Comparison of ENCODE assay signal across 9 mouse cellular contexts in the genomic region with DNA sequence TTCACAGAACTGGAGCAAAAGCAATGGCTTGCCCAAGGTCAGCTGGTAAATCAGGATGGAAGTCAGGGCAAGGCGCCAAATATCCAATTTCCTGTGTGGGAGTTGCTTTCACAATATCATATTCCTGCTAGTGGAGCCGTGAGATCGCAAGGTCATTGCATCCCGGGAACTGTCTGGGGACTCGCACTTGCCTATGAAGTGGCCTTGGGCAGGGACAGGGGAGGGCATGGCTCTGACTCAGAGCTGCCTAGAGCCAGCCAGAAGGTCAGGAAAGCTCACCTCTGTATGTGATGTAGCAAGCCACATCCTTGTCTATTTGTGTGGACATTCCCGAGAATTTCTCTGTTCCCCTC. TPM values are rescaled to one million over a fixed set of nuclear protein-coding genes. Genes with fewer than 3 reads are reported as not detected.
DNase-seq lines count a peak whose midpoint lies in the region; ATAC-seq and TF ChIP-seq lines count a peak whose summit lies in the region.
"Had no signal": no experiment of that assay in that cellular context is flagged by ENCODE, and none has a peak within 500 bp of the region (broad histone marks: within the 10 kb centered on the region; RNA-seq: fewer than 3 reads in every experiment).

No protein-coding gene starts in this region.

- no peaks in the 10 kb centered on the region for H3K36me3 ChIP-seq in heart, embryonic 10.5 days
- H3K36me3 ChIP-seq in liver, postnatal 0 days (replicated peaks; ENCODE audit: insufficient read depth, low read length), result no peaks in the 10 kb centered on the region
- no peaks in the 10 kb centered on the region for H3K36me3 ChIP-seq in forebrain, embryonic 10.5 days (replicated peaks)

- H3K9ac ChIP-seq in liver, postnatal 0 days (replicated peaks), result no peak overlapping the region

- no peak overlapping the region for H3K4me3 ChIP-seq in heart, embryonic 10.5 days
- H3K4me3 ChIP-seq in liver, postnatal 0 days (ENCODE audit: low read depth, low read length), result no peak overlapping the region
- H3K4me3 ChIP-seq in forebrain, embryonic 10.5 days, result no peak overlapping the region

- no peak overlapping the region for H3K27ac ChIP-seq in heart, embryonic 10.5 days
- no peak overlapping the region for H3K27ac ChIP-seq in liver, postnatal 0 days (ENCODE audit: low read depth)
- no peak overlapping the region for H3K27ac ChIP-seq in forebrain, embryonic 10.5 days

- TF ChIP-seq CTCF in liver, postnatal 0 days (IDR thresholded peaks at IDR 0.05; ENCODE audit: low read depth), result no peak

- ATAC-seq in liver, postnatal 0 days, result peak; percentile 82

- peak; percentile 60 to 68 for DNase-seq in heart, adult 18-20 months
- DNase-seq in heart, embryonic 10.5 days (ENCODE audit: low spot score), result no peak
- DNase-seq in embryo, embryonic 11 days, result peak; percentile 41
- DNase-seq in heart, postnatal 4 days, result peak; percentile 76
- peak; percentile 58 for DNase-seq in liver, postnatal 0 days
- DNase-seq in layer of hippocampus, adult 9-10 months (ENCODE audit: low spot score), result no peak
- DNase-seq in forebrain, embryonic 10.5 days (ENCODE audit: extremely low spot score, low spot score), result no peak
- DNase-seq in right cerebral cortex, postnatal 36 days (ENCODE audit: low spot score in 2 of 2), result no peak

- H3K4me2 ChIP-seq in liver, postnatal 0 days (ENCODE audit: low read depth, low read length), result no peak overlapping the region

- 73% methylated on average over 6 of the region's 6 CpGs for WGBS in heart, embryonic 10.5 days
- WGBS in liver, postnatal 0 days (ENCODE audit: insufficient replicate concordance), result 60% methylated on average over 6 of the region's 6 CpGs
- 83% methylated on average over 6 of the region's 6 CpGs for WGBS in forebrain, embryonic 10.5 days

- no peaks in the 10 kb centered on the region for H3K9me3 ChIP-seq in heart, embryonic 10.5 days
- H3K9me3 ChIP-seq in liver, postnatal 0 days (ENCODE audit: low read length), result no peaks in the 10 kb centered on the region
- no peaks in the 10 kb centered on the region for H3K9me3 ChIP-seq in forebrain, embryonic 10.5 days

- H3K27me3 ChIP-seq in heart, embryonic 10.5 days (ENCODE audit: insufficient read depth, poor library complexity, severe bottlenecking), result no peaks in the 10 kb centered on the region
- no peaks in the 10 kb centered on the region for H3K27me3 ChIP-seq in liver, postnatal 0 days (ENCODE audit: insufficient read depth, low read length)
- no peaks in the 10 kb centered on the region for H3K27me3 ChIP-seq in forebrain, embryonic 10.5 days (ENCODE audit: poor library complexity, severe bottlenecking)

- no peaks in the 10 kb centered on the region for H3K4me1 ChIP-seq in heart, embryonic 10.5 days
- peaks cover 4% of the 10 kb centered on the region; the same call in 1 of the 2 replicates for H3K4me1 ChIP-seq in liver, postnatal 0 days (ENCODE audit: insufficient read depth)
- H3K4me1 ChIP-seq in forebrain, embryonic 10.5 days, result peaks cover 17% of the 10 kb centered on the region

- peak; percentile 58; the same call in 1 of the 2 replicates for TF ChIP-seq EP300 in liver, postnatal 0 days (IDR thresholded peaks at IDR 0.05; ENCODE audit: low read depth)

RNA-seq across cellular contexts. Expression of a gene that starts 49.2 kb away (rescaled TPM):
- not detected for total RNA-seq in heart, adult 18-20 months (2021)
- not detected in 2 replicates for polyA plus RNA-seq in heart, embryonic 10.5 days (2016; fragmentation: Nextera tagmentation; extraction: Ambion mirVana)
- total RNA-seq in heart, postnatal 4 days (2021), result not detected
- polyA plus RNA-seq in liver, postnatal 0 days (2015; fragmentation: Nextera tagmentation; extraction: Ambion mirVana), result not detected in 2 replicates
- polyA plus RNA-seq in forebrain, embryonic 10.5 days (2016; fragmentation: Nextera tagmentation; extraction: Ambion mirVana), result not detected in 2 replicates
- polyA plus RNA-seq: cortical plate, adult 2 months had no signal

Comparison
In these comparisons a context has a peak if more than half of its experiments do, and no peak if none do; other contexts are left out.
1. DNase-seq: peak in heart, adult 18-20 months (2 of 2), embryo, embryonic 11 days (single experiment), heart, postnatal 4 days (single experiment) and liver, postnatal 0 days (single experiment); none in heart, embryonic 10.5 days (single experiment), layer of hippocampus, adult 9-10 months (single experiment), forebrain, embryonic 10.5 days (single experiment) and right cerebral cortex, postnatal 36 days (0 of 2).